Mouse (Mus musculus) thymus, adult 2 months (tissue): Measurements from ENCODE around the gene Prkce. TPM values are rescaled to one million over a fixed set of nuclear protein-coding genes. Genes with fewer than 3 reads are reported as not detected.
A peak's percentile ranks its signal among the peaks of the same experiment; 100 is the strongest.

Source experiments
- DNase-seq: peaks from one replicate; pipeline ENCODE4 v3.0.0; 2021
- H3K27ac ChIP-seq: fragments of 200-500 bp; 2 replicates; pipeline ENCODE4 v1.5.1; 2012; ENCODE audit warnings: low read length, control low read depth; ENCODE audit not compliant: control insufficient read depth, insufficient read depth
- H3K27me3 ChIP-seq: fragments of 200-500 bp; 2 replicates; pipeline ENCODE4 v1.6.1; 2012; ENCODE audit warnings: mild to moderate bottlenecking, low read length, moderate library complexity, mixed read lengths; ENCODE audit not compliant: control insufficient read depth, insufficient read depth
- H3K36me3 ChIP-seq: fragments of 200-500 bp; 2 replicates; pipeline ENCODE4 v1.6.1; 2012; ENCODE audit warnings: mild to moderate bottlenecking, low read length, moderate library complexity; ENCODE audit not compliant: control insufficient read depth, insufficient read depth
- H3K4me1 ChIP-seq: fragments of 200-500 bp; replicated peaks from 2 replicates; pipeline ENCODE4 v1.6.1; 2012; ENCODE audit warnings: low read length; ENCODE audit not compliant: control insufficient read depth, insufficient read depth
- H3K4me3 ChIP-seq: fragments of 200-500 bp; 2 replicates; pipeline ENCODE4 v1.5.1; 2012; ENCODE audit warnings: mild to moderate bottlenecking, low read length, control low read depth, moderate library complexity; ENCODE audit not compliant: control insufficient read depth, insufficient read depth
- CTCF ChIP-seq: fragments of 200-500 bp; IDR thresholded peaks from 2 replicates; pipeline ENCODE4 v1.5.1; 2012; ENCODE audit warnings: mild to moderate bottlenecking, control low read depth, low read length, moderate library complexity, borderline replicate concordance; ENCODE audit not compliant: control insufficient read depth, poor library complexity, insufficient read depth; ENCODE audit errors: extremely low read depth
- POLR2A ChIP-seq: fragments of 200-500 bp; IDR thresholded peaks from 2 replicates; pipeline ENCODE4 v1.6.1; 2012; ENCODE audit warnings: mild to moderate bottlenecking, low read length, control low read depth, moderate library complexity; ENCODE audit not compliant: control insufficient read depth, poor library complexity, insufficient read depth; ENCODE audit errors: extremely low read depth
- WGBS: fragments of 180-500 bp; shearing (Covaris S2); methylation state at CpG from one replicate; pipeline ENCODE4 v1.1.7; 2018; 5-methylcytosine and 5-hydroxymethylcytosine counted together
- polyA plus RNA-seq: library from polyadenylated mRNA; depleted of rRNA; stranded (reverse); fragments of >200 nt; gene quantifications from 2 replicates; pipeline ENCODE4 v1.2.3, GENCODE M21; 2012; rRNA removed

The Prkce gene
- 1.6 TPM in 2 replicates for polyA plus RNA-seq

DNA sequence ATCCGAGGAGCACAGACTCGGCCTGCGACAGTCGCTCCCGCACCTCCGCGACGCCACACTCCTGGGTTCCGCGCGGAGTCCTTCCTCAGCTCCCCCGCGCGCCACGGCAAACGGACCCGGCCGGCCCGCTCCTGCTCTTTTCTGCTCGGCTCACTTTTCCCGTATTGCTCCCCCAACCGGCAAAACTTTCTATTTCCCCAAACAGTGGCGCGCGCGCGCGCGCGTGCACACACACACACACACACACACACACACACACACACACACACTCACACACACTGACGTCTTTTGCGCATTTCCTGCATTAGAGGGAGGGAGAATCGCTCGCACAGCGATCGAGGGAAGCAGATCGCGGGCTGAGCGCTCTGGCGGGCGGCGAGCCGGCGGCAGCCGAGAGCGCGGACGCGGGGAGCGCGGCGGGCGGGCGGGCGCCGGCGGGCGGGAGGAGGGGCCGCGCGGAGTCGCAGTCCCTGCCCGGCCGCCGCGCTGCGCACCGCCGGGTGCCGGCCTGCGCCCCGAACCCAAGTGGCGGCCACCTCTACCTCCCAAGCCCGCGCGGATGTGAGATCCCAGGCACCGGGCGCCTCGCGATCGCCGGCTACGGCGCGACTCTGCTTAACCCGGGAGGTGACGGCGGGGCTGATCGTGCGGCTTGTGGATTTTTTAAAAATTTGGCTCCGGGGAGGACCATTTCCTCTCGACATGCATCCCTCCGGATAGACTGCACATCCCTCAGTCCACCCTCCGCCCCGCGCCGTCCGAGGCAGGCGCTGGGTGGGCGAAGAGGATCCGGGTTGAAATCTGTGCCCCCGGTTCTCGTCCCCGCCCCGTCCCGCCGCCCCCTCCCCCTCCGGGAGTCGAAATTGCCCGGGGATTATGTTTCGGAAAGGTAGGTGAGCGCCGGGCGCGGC is at the start of gene Prkce:
Gene Prkce (plus strand): TSS at position 466 of the 911 bp plus-strand sequence.
- Histone ChIP-seq H3K4me3 (peak within 1 kb of the TSS; percentile 91), H3K27me3 (peaks cover 12% of the 10 kb centered on the region), H3K4me1 (peaks cover 15% of the 10 kb centered on the region), H3K36me3 (no peaks in the 10 kb centered on the region), H3K27ac (no peak within 1 kb of the TSS)
- WGBS = under 1% methylated on average over 115 of the region's 115 CpGs
- TF ChIP-seq CTCF (peak; percentile 25; the same call in 1 of the 2 replicates), POLR2A (peak; percentile 26; the same call in 1 of the 2 replicates)
- DNase-seq = peak; percentile 81

DNA sequence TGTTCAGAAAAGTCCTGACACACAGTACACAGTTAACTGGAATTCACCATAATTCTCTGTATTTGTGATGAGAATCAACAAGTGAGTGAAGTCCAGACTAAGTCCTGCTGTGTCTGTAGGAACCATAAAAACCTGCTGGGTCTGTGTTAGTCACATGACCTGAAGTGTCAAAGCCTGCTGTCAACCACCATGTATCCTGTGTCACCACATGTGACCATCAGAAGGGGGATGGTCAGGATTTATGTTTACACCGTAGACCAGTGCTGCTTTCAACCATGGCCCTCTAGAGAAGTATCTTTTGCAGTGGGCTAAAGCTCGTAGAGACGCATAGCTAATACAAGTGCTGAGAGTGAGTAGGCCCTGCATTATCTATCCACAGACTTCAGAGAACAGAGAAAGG is 44.4 kb upstream of the Prkce start:
- 97% methylated on average over 3 of the region's 3 CpGs for WGBS
- Histone ChIP-seq H3K36me3 (peaks cover 22% of the 10 kb centered on the region), H3K27me3 (no peaks in the 10 kb centered on the region), H3K4me3 (no peak overlapping the region), H3K27ac (no peak overlapping the region), H3K4me1 (no peaks in the 10 kb centered on the region)
- TF ChIP-seq POLR2A = no peak
- no peak for TF ChIP-seq CTCF
- DNase-seq = no peak

DNA sequence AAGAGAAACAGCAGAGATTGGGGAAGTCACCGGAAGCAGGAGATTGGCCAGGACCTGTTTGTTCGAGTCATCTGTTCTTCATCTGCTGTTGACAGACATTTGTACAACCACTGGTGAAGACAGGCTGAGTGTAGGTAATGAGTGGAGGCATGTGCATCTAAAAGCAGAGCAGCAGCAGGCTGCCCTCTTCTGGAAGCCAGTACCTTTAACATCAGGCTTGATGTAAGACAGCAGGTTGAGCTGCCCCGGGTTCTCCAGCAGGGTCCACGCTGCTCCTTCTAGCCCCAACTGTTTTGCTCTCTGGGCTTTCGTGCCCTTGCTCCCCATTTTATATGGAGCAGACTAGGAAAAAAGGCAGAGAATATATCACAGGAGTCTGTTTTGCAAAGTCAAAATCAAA is 41.7 kb upstream of the Prkce start:
- Histone ChIP-seq H3K27ac (no peak overlapping the region), H3K4me3 (no peak overlapping the region), H3K4me1 (no peaks in the 10 kb centered on the region), H3K36me3 (peaks cover 14% of the 10 kb centered on the region), H3K27me3 (no peaks in the 10 kb centered on the region)
- DNase-seq = no peak
- 92% methylated on average over 5 of the region's 5 CpGs for WGBS
- no peak for TF ChIP-seq CTCF
- TF ChIP-seq POLR2A = no peak

DNA sequence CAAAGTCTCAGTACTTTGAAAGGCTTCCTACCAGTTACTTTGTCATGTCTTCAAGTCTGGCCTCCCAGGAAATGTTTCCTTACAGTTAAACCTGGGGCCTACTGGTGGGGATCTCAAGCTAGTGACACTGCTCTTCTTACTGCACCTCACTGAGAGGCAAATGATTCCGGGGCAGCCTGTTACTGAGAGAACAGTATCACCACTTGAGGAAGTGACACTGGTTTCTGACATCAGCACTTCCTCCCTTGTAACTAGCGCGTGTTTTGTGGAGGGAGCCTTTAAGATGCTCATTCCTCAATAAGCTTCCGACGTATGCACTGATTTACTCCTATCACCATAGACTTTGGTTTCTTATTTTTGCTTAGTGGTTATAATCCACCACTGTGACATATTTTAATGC is 39.4 kb upstream of the Prkce start:
- 88% methylated on average over 5 of the region's 5 CpGs for WGBS
- peaks cover 11% of the 10 kb centered on the region for H3K36me3 ChIP-seq
- H3K4me1 ChIP-seq = no peaks in the 10 kb centered on the region
- no peak overlapping the region for H3K27ac ChIP-seq
- DNase-seq = no peak
- no peaks in the 10 kb centered on the region for H3K27me3 ChIP-seq
- TF ChIP-seq POLR2A (no peak), CTCF (no peak)
- no peak overlapping the region for H3K4me3 ChIP-seq

DNA sequence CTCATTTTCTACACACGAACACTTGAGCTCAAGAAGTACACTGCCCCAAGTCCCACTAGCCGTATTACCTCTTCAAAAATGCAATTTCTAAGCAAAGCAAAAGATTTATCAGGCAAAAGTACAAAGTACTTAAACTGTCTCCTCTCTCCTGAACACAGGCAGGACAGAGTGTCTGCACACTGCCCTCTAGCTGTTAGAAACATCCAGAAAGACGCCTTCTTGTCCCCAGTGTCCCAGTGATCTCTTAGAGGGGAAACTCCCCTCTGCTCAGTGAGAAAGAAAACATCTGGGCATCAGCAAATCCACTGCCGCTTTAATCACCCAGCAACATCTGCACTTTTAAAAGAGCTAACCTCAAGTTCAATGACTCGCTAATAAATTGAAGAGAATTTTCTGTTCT is 35.1 kb upstream of the Prkce start:
- 87% methylated on average over 5 of the region's 5 CpGs for WGBS
- no peaks in the 10 kb centered on the region for H3K4me1 ChIP-seq
- H3K36me3 ChIP-seq = peaks cover 24% of the 10 kb centered on the region
- no peak overlapping the region for H3K4me3 ChIP-seq
- no peak for DNase-seq
- TF ChIP-seq POLR2A = no peak
- no peak for TF ChIP-seq CTCF
- no peaks in the 10 kb centered on the region for H3K27me3 ChIP-seq
- no peak overlapping the region for H3K27ac ChIP-seq

DNA sequence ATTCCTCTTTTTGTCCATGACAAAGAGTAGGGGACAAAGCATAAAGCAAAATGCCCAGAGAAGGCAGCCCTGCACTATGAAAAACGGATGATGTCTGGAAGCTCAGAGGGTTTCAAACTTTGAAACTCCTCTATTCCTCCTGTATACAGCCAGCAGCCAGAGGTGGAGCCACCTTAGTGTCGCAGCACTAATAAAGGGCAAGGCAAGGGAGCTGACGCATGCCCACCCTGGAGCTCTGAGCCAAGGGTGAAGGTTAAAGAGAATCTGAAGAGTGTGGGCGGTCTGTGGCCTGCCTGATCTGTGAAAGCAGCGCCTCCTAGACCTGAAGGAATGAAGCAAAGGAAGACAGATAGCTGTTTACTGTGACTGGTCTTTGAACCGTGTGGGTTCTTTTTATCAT is 33.1 kb upstream of the Prkce start:
- 93% methylated on average over 6 of the region's 6 CpGs for WGBS
- Histone ChIP-seq H3K4me3 (no peak overlapping the region), H3K27me3 (no peaks in the 10 kb centered on the region), H3K27ac (no peak overlapping the region), H3K4me1 (no peaks in the 10 kb centered on the region), H3K36me3 (peaks cover 35% of the 10 kb centered on the region)
- TF ChIP-seq CTCF (no peak), POLR2A (no peak)
- no peak for DNase-seq
